Mouse (Mus musculus) CH12.LX (cell line): ENCODE measurements around the gene Gm44973. TPM values are rescaled to one million over a fixed set of nuclear protein-coding genes. Genes with fewer than 3 reads are reported as not detected.
A peak's percentile ranks its signal among the peaks of the same experiment; 100 is the strongest.

ENCODE experiments used
- DNase-seq: peaks from one replicate; pipeline ENCODE4 v3.0.0-alpha.2; 2013; ENCODE audit errors: extremely low read depth
- H3K27ac ChIP-seq: 2 replicates; pipeline ENCODE4 v1.5.1; 2012; ENCODE audit warnings: low read depth, mild to moderate bottlenecking, control low read depth, moderate library complexity; ENCODE audit not compliant: insufficient read depth
- H3K27me3 ChIP-seq: replicated peaks from 2 replicates; pipeline ENCODE3; 2012; ENCODE audit warnings: inconsistent platforms
- H3K36me3 ChIP-seq, 2 experiments: replicated peaks in 1 of 2; 2 replicates each; pipeline versions ENCODE3 to v1.6.1; 2012; ENCODE audit warnings: inconsistent platforms in 1 of 2, low read length in 1 of 2, mild to moderate bottlenecking in 1 of 2, mixed read lengths in 1 of 2, moderate library complexity in 1 of 2; ENCODE audit not compliant: control insufficient read depth in 1 of 2, insufficient read depth in 1 of 2
- H3K4me1 ChIP-seq, 2 experiments: 2 replicates each; pipeline ENCODE4 v1.6.1; 2012; ENCODE audit warnings: inconsistent platforms in 1 of 2, moderate library complexity in 1 of 2; ENCODE audit not compliant: insufficient read depth in 2 of 2, control insufficient read depth in 1 of 2
- H3K4me2 ChIP-seq: 2 replicates; pipeline ENCODE4 v1.6.1; 2012; ENCODE audit warnings: low read depth, mild to moderate bottlenecking, control low read depth; ENCODE audit not compliant: poor library complexity, insufficient read depth, severe bottlenecking
- H3K4me3 ChIP-seq, 3 experiments: fragments of 150-350 bp in 1 of 3; sonication (generic) in 1 of 3; replicated peaks in 1 of 3; 2 replicates each; pipeline versions ENCODE3 to v1.5.1; 2011 to 2012; ENCODE audit warnings: low read depth in 2 of 3, low read length in 2 of 3, mild to moderate bottlenecking in 2 of 3, moderate library complexity in 2 of 3, control low read depth in 1 of 3, improper control_type of control experiment in 1 of 3, inconsistent platforms in 1 of 3, mixed read lengths in 1 of 3; ENCODE audit not compliant: poor library complexity in 1 of 3
- H3K79me2 ChIP-seq: replicated peaks from 2 replicates; pipeline ENCODE4 v1.6.1; 2012; ENCODE audit warnings: mild to moderate bottlenecking, moderate library complexity; ENCODE audit not compliant: control insufficient read depth, poor library complexity, insufficient read depth, severe bottlenecking; ENCODE audit errors: extremely low read depth
- H3K9ac ChIP-seq: 2 replicates; pipeline ENCODE4 v1.6.1; 2012; ENCODE audit warnings: low read depth, mild to moderate bottlenecking, control low read depth, moderate library complexity; ENCODE audit not compliant: insufficient read depth
- H3K9me3 ChIP-seq: replicated peaks from 2 replicates; pipeline ENCODE3; 2012; ENCODE audit warnings: low read length, inconsistent platforms, mixed read lengths
- BHLHE40 ChIP-seq: IDR thresholded peaks from 2 replicates; pipeline ENCODE4 v1.6.1; 2011; ENCODE audit warnings: mild to moderate bottlenecking, low read depth, low read length, improper control_type of control experiment
- CHD1 ChIP-seq: IDR thresholded peaks from 2 replicates; pipeline ENCODE4 v1.6.1; 2012; ENCODE audit warnings: low read depth, low read length, improper control_type of control experiment, inconsistent platforms
- CHD2 ChIP-seq: IDR thresholded peaks from 2 replicates; pipeline ENCODE4 v1.6.1; 2011; ENCODE audit warnings: low read length, improper control_type of control experiment
- ELF1 ChIP-seq: IDR thresholded peaks from 2 replicates; pipeline ENCODE4 v1.6.1; 2014; ENCODE audit warnings: low read depth, mild to moderate bottlenecking, inconsistent platforms, low read length, improper control_type of control experiment
- EP300 ChIP-seq: IDR thresholded peaks from 2 replicates; pipeline ENCODE4 v1.6.1; 2011; ENCODE audit warnings: low read length, improper control_type of control experiment
- ETS1 ChIP-seq: conservative IDR thresholded peaks from 2 replicates; pipeline ENCODE4 v1.6.1; 2012; ENCODE audit warnings: low read depth, mild to moderate bottlenecking, inconsistent platforms, low read length, improper control_type of control experiment, moderate library complexity
- GABPA ChIP-seq: IDR thresholded peaks from 2 replicates; pipeline ENCODE4 v1.6.1; 2012; ENCODE audit warnings: low read depth, low read length, improper control_type of control experiment, inconsistent platforms; ENCODE audit not compliant: insufficient replicate concordance
- HCFC1 ChIP-seq: IDR thresholded peaks from 2 replicates; pipeline ENCODE4 v1.6.1; 2012; ENCODE audit warnings: low read depth, mild to moderate bottlenecking, inconsistent platforms, low read length, improper control_type of control experiment
- IRF4 ChIP-seq: IDR thresholded peaks from 2 replicates; pipeline ENCODE4 v1.6.1; 2014; ENCODE audit warnings: low read depth, mild to moderate bottlenecking, inconsistent platforms, low read length, improper control_type of control experiment
- JUN ChIP-seq: IDR thresholded peaks from 2 replicates; pipeline ENCODE4 v1.6.1; 2011; ENCODE audit warnings: low read depth, mild to moderate bottlenecking, low read length, improper control_type of control experiment, moderate library complexity; ENCODE audit not compliant: insufficient read depth
- KAT2A ChIP-seq: IDR thresholded peaks from 2 replicates; pipeline ENCODE4 v1.6.1; 2012; ENCODE audit warnings: low read length, improper control_type of control experiment, inconsistent platforms; ENCODE audit not compliant: insufficient replicate concordance
- MAX ChIP-seq: IDR thresholded peaks from 2 replicates; pipeline ENCODE4 v1.6.1; 2011; ENCODE audit warnings: low read length, improper control_type of control experiment
- MAZ ChIP-seq: IDR thresholded peaks from 2 replicates; pipeline ENCODE4 v1.6.1; 2012; ENCODE audit warnings: low read depth, mild to moderate bottlenecking, inconsistent platforms, low read length, improper control_type of control experiment, moderate library complexity
- MEF2A ChIP-seq: IDR thresholded peaks from 2 replicates; pipeline ENCODE4 v1.6.1; 2014; ENCODE audit warnings: low read depth, mild to moderate bottlenecking, inconsistent platforms, low read length, improper control_type of control experiment, borderline replicate concordance
- MXI1 ChIP-seq: IDR thresholded peaks from 2 replicates; pipeline ENCODE4 v1.6.1; 2011; ENCODE audit warnings: mild to moderate bottlenecking, low read depth, low read length, improper control_type of control experiment
- MYC ChIP-seq: IDR thresholded peaks from 2 replicates; pipeline ENCODE4 v1.6.1; 2011; ENCODE audit warnings: low read depth, mild to moderate bottlenecking, improper control_type of control experiment, low read length
- NELFE ChIP-seq: IDR thresholded peaks from 2 replicates; pipeline ENCODE4 v1.6.1; 2011; ENCODE audit warnings: low read depth, low read length, improper control_type of control experiment
- NRF1 ChIP-seq: IDR thresholded peaks from 2 replicates; pipeline ENCODE4 v1.6.1; 2014; ENCODE audit warnings: low read depth, mild to moderate bottlenecking, inconsistent platforms, low read length, improper control_type of control experiment, moderate library complexity
- PAX5 ChIP-seq: IDR thresholded peaks from 2 replicates; pipeline ENCODE4 v1.6.1; 2012; ENCODE audit warnings: low read length, inconsistent platforms, mixed read lengths
- POLR2A ChIP-seq: IDR thresholded peaks from 2 replicates; pipeline ENCODE4 v1.6.1; 2011; ENCODE audit warnings: low read depth, mild to moderate bottlenecking, improper control_type of control experiment, low read length
- POLR2AphosphoS2 ChIP-seq: IDR thresholded peaks from 2 replicates; pipeline ENCODE4 v1.6.1; 2011; ENCODE audit warnings: low read depth, low read length, improper control_type of control experiment
- RCOR1 ChIP-seq: conservative IDR thresholded peaks from 2 replicates; pipeline ENCODE4 v1.6.1; 2012; ENCODE audit warnings: low read depth, mild to moderate bottlenecking, inconsistent platforms, low read length, improper control_type of control experiment
- SIN3A ChIP-seq: IDR thresholded peaks from 2 replicates; pipeline ENCODE4 v1.6.1; 2012; ENCODE audit warnings: low read length, improper control_type of control experiment, inconsistent platforms
- TBP ChIP-seq: conservative IDR thresholded peaks from 2 replicates; pipeline ENCODE4 v1.6.1; 2011; ENCODE audit warnings: low read depth, low read length, improper control_type of control experiment
- TCF12 ChIP-seq: IDR thresholded peaks from 2 replicates; pipeline ENCODE4 v1.6.1; 2014; ENCODE audit warnings: low read depth, mild to moderate bottlenecking, inconsistent platforms, low read length, improper control_type of control experiment
- USF2 ChIP-seq: conservative IDR thresholded peaks from 2 replicates; pipeline ENCODE4 v1.6.1; 2011; ENCODE audit warnings: low read depth, low read length, improper control_type of control experiment
- ZC3H11A ChIP-seq: IDR thresholded peaks from 2 replicates; pipeline ENCODE4 v1.6.1; 2012; ENCODE audit warnings: low read depth, mild to moderate bottlenecking, inconsistent platforms, low read length, improper control_type of control experiment
- ZKSCAN1 ChIP-seq: IDR thresholded peaks from 2 replicates; pipeline ENCODE4 v1.6.1; 2012; ENCODE audit warnings: low read depth, inconsistent platforms, low read length, improper control_type of control experiment, borderline replicate concordance
- ZMIZ1 ChIP-seq: IDR thresholded peaks from 2 replicates; pipeline ENCODE4 v1.6.1; 2012; ENCODE audit warnings: low read depth, mild to moderate bottlenecking, inconsistent platforms, low read length, improper control_type of control experiment
- ZNF384 ChIP-seq: IDR thresholded peaks from 2 replicates; pipeline ENCODE4 v1.6.1; 2012; ENCODE audit warnings: low read depth, low read length, improper control_type of control experiment, inconsistent platforms
- dilution Hi-C: fragments of 300-500 bp; cut with MboI; formaldehyde crosslinking; loops from 2 replicates; pipeline ENCODE4 v1.14.3; 2020; ENCODE audit warnings: low sequenced_read_pairs; ENCODE audit not compliant: extremely low pct_unique_long_range_greater_than_20kb, extremely low pct_ligation_motif_present
- in situ Hi-C: fragments of 300-500 bp; cut with MboI; formaldehyde crosslinking; loops from 3 replicates; pipeline ENCODE4 v1.14.3; 2019; ENCODE audit warnings: low sequenced_read_pairs, low pct_ligation_motif_present, low pct_unique_long_range_greater_than_20kb, mixed read lengths
- polyA plus RNA-seq: library from polyadenylated mRNA; unstranded; fragments of >175 nt; gene quantifications from 2 replicates; pipeline ENCODE4 v1.2.1, GENCODE M21; 2012; ENCODE audit warnings: low read depth; ENCODE audit not compliant: insufficient read length
- total RNA-seq, 2 experiments: library from RNA; depleted of rRNA; stranded (reverse); fragments of 300-350 nt in 1 of 2; fragments of >200 nt in 1 of 2; gene quantifications; 2 replicates each; pipeline ENCODE4 v1.2.3; 2012 to 2014

The Gm44973 gene
- total and polyA plus RNA-seq, 3 experiments = 1.3 to 6.3 TPM; not detected in 1

- Histone ChIP-seq H3K4me1 (peaks cover 0 to 35% of the 10 kb centered on the region in 2 experiments; a peak in 2 of 4 replicates), H3K27ac (peak within 1 kb of the TSS; percentile 54), H3K79me2 (peaks cover 28% of the 10 kb centered on the region), H3K4me3 (peak within 1 kb of the TSS; percentile 81 to 82 (median 81)), H3K36me3 (peaks cover 31 to 51% of the 10 kb centered on the region in 2 experiments), H3K27me3 (no peaks in the 10 kb centered on the region), H3K9ac (peak within 1 kb of the TSS; percentile 98), H3K4me2 (peak within 1 kb of the TSS; percentile 83), H3K9me3 (peaks cover 6% of the 10 kb centered on the region)
- peak; percentile 99 for DNase-seq
- in situ Hi-C loops = no loop called here
- TF ChIP-seq POLR2AphosphoS2 (0 out of 2 replicates have a peak, but pooled peaks have one; percentile 65), MXI1 (peak; percentile 79; the same call in 1 of the 2 replicates), PAX5 (no peak), KAT2A (peak; percentile 75; the same call in 1 of the 2 replicates), BHLHE40 (peak; percentile 59), ZKSCAN1 (no peak), IRF4 (peak; percentile 69; the same call in 1 of the 2 replicates), MAZ (peak; percentile 94), ELF1 (peak; percentile 97), NELFE (peak; percentile 72), RCOR1 (no peak), MAX (peak; percentile 55; the same call in 1 of the 2 replicates), EP300 (no peak), NRF1 (peak; percentile 94), ZNF384 (peak; percentile 64), CHD2 (peak; percentile 66; the same call in 1 of the 2 replicates), USF2 (no peak), ZMIZ1 (peak; percentile 78), MYC (peak; percentile 64; the same call in 1 of the 2 replicates), JUN (no peak), TBP (peak; percentile 68; the same call in 1 of the 2 replicates), ZC3H11A (no peak), SIN3A (peak; percentile 77), ETS1 (peak; percentile 39; the same call in 1 of the 2 replicates), CHD1 (no peak), MEF2A (peak; percentile 57), GABPA (no peak), HCFC1 (peak; percentile 86), TCF12 (peak; percentile 69), POLR2A (peak; percentile 81)
- dilution Hi-C loops = no loop called here
These were observed 4.8 kb downstream of the Gm44973 start, which contains the start of the genes Zfp865 and Ccdc106 for GRCm38 (mm10) chr7:5020000-5020681. TSS of gene Zfp865 (plus strand) at chr7:5020376. TSS of gene Ccdc106 (plus strand) at chr7:5020553.
